Mouse (Mus musculus): ENCODE measurements around the gene Ap5z1. TPM values are rescaled to one million over a fixed set of nuclear protein-coding genes. Genes with fewer than 3 reads are reported as not detected.

Ap5z1 gene
- polyA plus RNA-seq, 1 experiment from 2014 or later, result 12.3 TPM

DNA sequence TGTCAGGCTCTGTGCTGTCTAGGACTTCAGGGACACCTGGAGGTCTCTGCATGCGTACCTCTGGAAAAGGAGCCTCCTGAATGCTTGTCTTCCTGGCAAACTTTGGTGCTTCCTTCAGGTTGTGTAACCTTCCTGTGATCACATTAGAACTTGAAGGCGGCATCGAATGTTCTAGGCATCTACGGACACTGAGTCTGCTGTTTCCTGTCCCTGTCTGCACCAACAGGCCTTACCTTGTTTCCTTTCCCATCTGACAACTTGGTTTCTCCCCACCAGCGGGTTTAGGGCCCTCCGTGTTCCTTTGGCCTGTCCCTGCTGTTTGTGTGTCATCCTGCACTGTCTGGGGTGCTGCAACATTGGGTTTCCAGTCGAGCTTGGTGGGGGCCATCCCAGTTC is 21.7 kb upstream of the Ap5z1 start:
- Histone ChIP-seq H3K27me3 (ENCODE audit: low read depth, poor library complexity, severe bottlenecking) (no peaks in the 10 kb centered on the region), H3K36me3 (peaks cover 20% of the 10 kb centered on the region), H3K4me3 (no peak overlapping the region), H3K4me1 (peaks cover 87% of the 10 kb centered on the region), H3K27ac (replicated peaks) (peak overlapping the region; percentile 86), H3K9me3 (replicated peaks) (no peaks in the 10 kb centered on the region)
- no peak for DNase-seq (ENCODE audit: low spot score)
- 88% methylated on average over 7 of the region's 7 CpGs for WGBS

DNA sequence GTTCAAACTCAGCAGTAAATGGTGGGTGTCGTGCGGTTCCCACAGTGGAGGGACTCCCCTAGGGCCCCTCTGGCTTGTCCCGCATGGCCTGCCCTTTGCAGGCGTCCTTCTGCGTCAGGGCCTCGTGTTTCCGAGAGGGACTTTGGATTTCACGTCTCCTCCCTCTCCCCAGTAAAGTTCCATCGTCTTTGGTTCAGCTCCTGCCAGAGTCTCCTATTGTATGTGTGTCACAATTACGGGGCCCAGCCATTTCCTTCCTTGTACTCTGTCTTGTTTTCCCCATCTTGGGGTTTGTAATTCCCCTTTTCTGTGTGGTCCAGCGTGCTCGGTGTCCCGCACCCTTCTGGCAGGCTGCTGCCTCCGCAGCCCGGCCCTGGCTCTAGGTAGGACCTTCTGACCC is 20.2 kb upstream of the Ap5z1 start:
- Histone ChIP-seq H3K27me3 (ENCODE audit: low read depth, poor library complexity, severe bottlenecking) (no peaks in the 10 kb centered on the region), H3K4me3 (no peak overlapping the region), H3K36me3 (peaks cover 5% of the 10 kb centered on the region), H3K27ac (replicated peaks) (peak overlapping the region; percentile 46; the same call in 1 of the 2 replicates), H3K4me1 (peaks cover 94% of the 10 kb centered on the region), H3K9me3 (replicated peaks) (no peaks in the 10 kb centered on the region)
- WGBS, result 71% methylated on average over 15 of the region's 15 CpGs
- DNase-seq (ENCODE audit: low spot score), result no peak

DNA sequence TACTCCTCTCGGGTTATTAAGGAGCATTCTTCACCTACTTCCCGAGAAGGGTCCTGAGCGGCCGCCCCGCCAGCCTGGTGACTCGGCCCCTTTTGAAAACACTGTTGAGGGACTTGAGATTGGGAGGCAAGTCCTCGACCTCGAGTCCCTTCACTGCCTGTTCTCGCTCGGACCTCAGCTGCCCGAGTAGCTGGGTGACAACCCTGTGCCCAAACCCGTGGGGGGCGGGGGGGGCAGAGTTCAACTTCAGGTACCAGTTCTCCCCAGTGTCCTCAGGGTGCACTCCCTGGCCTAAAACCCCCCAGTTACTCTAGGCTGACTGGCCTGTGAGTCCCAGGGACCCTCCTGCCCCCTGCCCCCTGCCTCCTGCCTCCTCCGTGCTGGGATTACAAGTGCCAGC is 19.8 kb upstream of the Ap5z1 start:
- no peak overlapping the region for H3K4me3 ChIP-seq
- peaks cover 5% of the 10 kb centered on the region for H3K36me3 ChIP-seq
- DNase-seq (ENCODE audit: low spot score), result no peak
- H3K4me1 ChIP-seq, result peaks cover 92% of the 10 kb centered on the region
- no peaks in the 10 kb centered on the region for H3K9me3 ChIP-seq (replicated peaks)
- WGBS, result 75% methylated on average over 14 of the region's 14 CpGs
- H3K27me3 ChIP-seq (ENCODE audit: low read depth, poor library complexity, severe bottlenecking), result no peaks in the 10 kb centered on the region
- peak overlapping the region; percentile 46; the same call in 1 of the 2 replicates for H3K27ac ChIP-seq (replicated peaks)

DNA sequence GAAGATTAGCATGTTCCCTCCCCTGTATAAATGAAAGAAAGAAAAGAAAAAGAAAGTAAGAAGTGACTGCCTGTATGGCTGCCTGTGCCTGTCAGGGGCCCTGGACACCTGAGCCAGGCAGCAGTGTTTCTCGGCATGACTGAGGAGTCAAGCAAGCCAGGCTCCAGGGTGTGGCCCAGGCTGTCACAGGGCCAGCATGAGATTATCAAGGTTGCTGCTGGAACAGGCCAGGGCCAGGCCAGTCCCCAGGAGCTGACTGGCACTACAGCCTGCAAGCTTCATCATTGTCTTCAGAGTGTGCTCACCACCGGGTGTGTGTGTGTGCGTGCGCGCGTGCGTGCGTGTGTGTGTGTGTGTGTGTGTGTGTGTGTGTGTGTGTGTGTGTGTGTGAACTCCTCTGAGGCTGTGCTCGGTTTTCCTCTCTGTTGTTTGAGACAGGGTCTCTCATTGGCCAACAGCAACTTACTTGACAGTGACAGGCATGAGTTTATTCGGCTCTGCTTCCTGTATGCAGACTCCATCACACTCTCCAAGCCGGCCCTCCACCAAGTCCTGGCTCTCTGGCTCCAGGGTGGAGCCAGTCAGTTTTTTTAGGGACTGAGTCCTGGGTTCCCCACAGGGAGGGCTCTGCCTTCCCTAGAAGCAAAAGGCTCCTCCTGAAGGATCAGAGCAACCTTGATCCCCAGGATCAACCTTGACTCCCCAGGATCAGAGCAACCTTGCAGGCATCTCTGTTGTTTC is 18.8 kb upstream of the Ap5z1 start:
- Histone ChIP-seq H3K4me3 (no peak overlapping the region), H3K9me3 (replicated peaks) (no peaks in the 10 kb centered on the region), H3K4me1 (peaks cover 83% of the 10 kb centered on the region), H3K36me3 (peaks cover 15% of the 10 kb centered on the region), H3K27me3 (ENCODE audit: low read depth, poor library complexity, severe bottlenecking) (no peaks in the 10 kb centered on the region), H3K27ac (replicated peaks) (peak overlapping the region; percentile 70)
- DNase-seq (ENCODE audit: low spot score), result no peak
- WGBS, result 70% methylated on average over 11 of the region's 11 CpGs

DNA sequence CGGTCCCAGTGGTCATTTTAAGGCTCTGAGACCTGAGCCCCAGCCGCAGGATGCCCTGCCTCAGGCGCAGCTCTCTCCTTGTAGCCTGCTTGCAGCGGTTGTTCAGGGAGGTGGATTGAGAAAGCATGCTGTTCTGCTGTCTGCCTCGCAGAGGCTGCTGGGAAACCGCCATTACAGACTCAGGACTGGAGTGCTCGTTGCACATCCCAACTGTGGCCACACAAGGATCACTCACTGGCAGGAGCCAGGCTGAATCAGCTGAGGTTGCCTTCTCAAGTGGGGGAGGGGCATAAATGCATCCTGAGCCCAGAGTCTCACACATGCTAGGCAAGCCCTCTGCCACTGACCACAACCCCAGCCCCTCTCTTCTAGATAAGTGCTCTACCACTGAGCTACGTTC is 18.0 kb upstream of the Ap5z1 start:
- Histone ChIP-seq H3K27me3 (ENCODE audit: low read depth, poor library complexity, severe bottlenecking) (no peaks in the 10 kb centered on the region), H3K9me3 (replicated peaks) (no peaks in the 10 kb centered on the region), H3K4me3 (no peak overlapping the region), H3K36me3 (peaks cover 22% of the 10 kb centered on the region), H3K4me1 (peaks cover 75% of the 10 kb centered on the region), H3K27ac (replicated peaks) (peak overlapping the region; percentile 70)
- DNase-seq (ENCODE audit: low spot score), result no peak
- 44% methylated on average over 8 of the region's 8 CpGs for WGBS

DNA sequence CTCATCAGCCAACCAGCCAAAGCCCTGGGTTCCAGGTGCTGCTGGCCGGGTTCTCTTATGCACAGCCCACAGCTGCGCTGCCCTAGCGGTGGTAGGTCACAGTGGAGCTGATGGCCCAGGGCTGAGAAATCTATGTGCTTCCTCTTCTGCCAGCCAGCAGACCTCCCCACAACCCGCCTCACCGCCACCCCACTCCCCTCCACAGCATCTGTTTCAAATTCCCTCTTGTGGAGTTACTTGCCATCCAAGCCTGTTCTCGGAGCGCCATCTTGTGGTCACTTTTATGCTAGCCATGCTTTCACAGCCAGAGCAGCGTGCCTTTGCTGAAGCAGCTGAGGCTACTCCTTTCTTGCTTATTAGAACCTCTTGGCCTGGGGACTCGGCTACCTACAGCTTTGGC is 15.7 kb upstream of the Ap5z1 start:
- DNase-seq (ENCODE audit: low spot score), result peak; percentile 91
- H3K4me1 ChIP-seq, result peaks cover 68% of the 10 kb centered on the region
- WGBS, result 14% methylated on average over 9 of the region's 9 CpGs
- peak overlapping the region; percentile 71 for H3K27ac ChIP-seq (replicated peaks)
- no peaks in the 10 kb centered on the region for H3K9me3 ChIP-seq (replicated peaks)
- peaks cover 43% of the 10 kb centered on the region for H3K36me3 ChIP-seq
- H3K4me3 ChIP-seq, result 0 out of 2 replicates have a peak overlapping the region, but pooled peaks have one; percentile 1
- no peaks in the 10 kb centered on the region for H3K27me3 ChIP-seq (ENCODE audit: low read depth, poor library complexity, severe bottlenecking)

DNA sequence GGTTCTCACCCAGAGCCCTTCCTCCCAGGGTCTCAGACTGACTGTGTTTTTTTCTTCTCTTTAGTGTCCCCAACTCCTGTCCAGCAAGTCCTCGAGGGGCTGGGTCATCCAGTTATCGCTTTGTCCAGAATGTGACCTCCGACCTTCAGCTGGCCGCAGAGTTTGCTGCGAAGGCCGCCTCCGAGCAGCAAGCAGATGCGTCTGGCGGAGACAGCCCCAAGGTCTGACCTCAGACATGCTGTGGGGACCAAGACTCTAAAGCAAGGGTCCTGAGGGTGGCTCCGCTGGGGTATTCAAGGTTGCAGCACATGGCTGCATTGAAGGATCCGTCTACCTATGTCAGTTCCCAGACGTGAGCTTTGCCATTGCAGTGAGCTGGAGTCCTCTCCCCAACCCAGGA is 15.1 kb upstream of the Ap5z1 start:
- WGBS, result 67% methylated on average over 12 of the region's 12 CpGs
- 0 out of 2 replicates have a peak overlapping the region, but pooled peaks have one; percentile 71 for H3K27ac ChIP-seq (replicated peaks)
- DNase-seq (ENCODE audit: low spot score), result no peak
- H3K4me1 ChIP-seq, result peaks cover 63% of the 10 kb centered on the region
- H3K36me3 ChIP-seq, result peaks cover 49% of the 10 kb centered on the region
- no peak overlapping the region for H3K4me3 ChIP-seq
- no peaks in the 10 kb centered on the region for H3K27me3 ChIP-seq (ENCODE audit: low read depth, poor library complexity, severe bottlenecking)
- no peaks in the 10 kb centered on the region for H3K9me3 ChIP-seq (replicated peaks)

DNA sequence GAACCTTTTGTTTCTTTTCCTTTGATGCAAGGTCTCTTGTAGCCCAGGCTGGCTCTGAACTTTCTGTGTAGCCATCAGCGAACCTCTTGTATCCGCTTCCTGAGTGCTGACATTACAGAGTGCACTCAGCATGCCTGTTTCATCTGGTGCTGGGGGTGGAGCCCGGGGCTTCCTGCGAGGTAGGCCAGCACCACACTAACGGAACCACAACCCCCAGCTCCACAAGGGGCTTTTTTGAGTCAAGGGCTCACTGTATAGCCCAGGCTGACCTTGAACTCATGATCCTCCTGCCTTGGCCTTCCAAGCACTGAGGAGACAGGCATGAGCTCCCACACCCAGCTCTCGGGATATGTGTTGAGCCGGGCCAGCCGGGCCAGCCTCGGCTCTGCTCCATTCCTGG is 12.9 kb upstream of the Ap5z1 start:
- H3K27me3 ChIP-seq (ENCODE audit: low read depth, poor library complexity, severe bottlenecking), result no peaks in the 10 kb centered on the region
- peaks cover 41% of the 10 kb centered on the region for H3K4me1 ChIP-seq
- H3K9me3 ChIP-seq (replicated peaks), result no peaks in the 10 kb centered on the region
- H3K36me3 ChIP-seq, result peaks cover 71% of the 10 kb centered on the region
- H3K4me3 ChIP-seq, result no peak overlapping the region
- DNase-seq (ENCODE audit: low spot score), result no peak
- H3K27ac ChIP-seq (replicated peaks), result 0 out of 2 replicates have a peak overlapping the region, but pooled peaks have one; percentile 19
- WGBS, result 92% methylated on average over 9 of the region's 9 CpGs

DNA sequence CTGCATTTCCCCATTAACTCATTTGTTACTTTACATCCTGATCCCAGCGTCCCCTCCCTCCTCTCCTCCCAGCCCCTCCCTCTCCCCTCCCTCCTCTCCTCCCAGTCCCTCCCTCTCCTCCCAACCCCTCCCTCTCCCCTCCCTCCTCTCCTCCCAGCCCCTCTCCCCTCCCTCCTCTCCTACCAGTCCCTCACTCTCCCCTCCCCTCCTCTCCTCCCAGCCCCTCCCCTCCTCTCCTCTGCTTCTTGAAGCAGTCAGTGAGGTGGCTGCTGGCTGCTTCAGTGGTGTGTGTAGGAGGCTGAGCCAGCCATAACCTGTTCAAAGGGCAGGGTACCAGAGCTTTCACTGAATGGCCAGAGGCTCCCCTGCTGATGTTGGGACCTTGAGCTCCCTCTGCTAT is 12.0 kb upstream of the Ap5z1 start:
- Histone ChIP-seq H3K4me3 (no peak overlapping the region), H3K36me3 (peaks cover 80% of the 10 kb centered on the region), H3K27me3 (ENCODE audit: low read depth, poor library complexity, severe bottlenecking) (no peaks in the 10 kb centered on the region), H3K9me3 (replicated peaks) (no peaks in the 10 kb centered on the region), H3K4me1 (peaks cover 34% of the 10 kb centered on the region), H3K27ac (replicated peaks) (peak overlapping the region; percentile 19; the same call in 1 of the 2 replicates)
- DNase-seq (ENCODE audit: low spot score), result peak; percentile 73
- 0% methylated on average over 1 of the region's 1 CpGs for WGBS

DNA sequence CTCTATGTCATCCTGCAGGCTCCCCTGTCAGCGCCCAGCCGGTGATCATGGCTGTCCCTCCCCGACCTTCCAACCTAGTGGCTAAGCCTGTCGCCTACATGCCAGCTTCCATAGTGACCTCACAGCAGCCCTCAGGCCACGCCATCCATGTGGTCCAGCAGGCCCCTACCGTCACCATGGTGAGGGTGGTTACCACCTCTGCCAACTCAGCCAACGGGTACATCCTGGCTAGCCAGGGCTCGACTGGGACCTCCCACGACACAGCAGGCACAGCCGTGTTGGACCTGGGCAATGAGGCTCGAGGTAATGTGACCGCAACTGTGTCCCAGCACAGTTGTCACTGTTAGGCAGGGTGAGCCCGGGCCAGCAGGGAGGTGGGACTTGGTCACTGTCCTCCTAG is 10.0 kb upstream of the Ap5z1 start:
- peaks cover 15% of the 10 kb centered on the region for H3K4me1 ChIP-seq
- H3K9me3 ChIP-seq (replicated peaks), result no peaks in the 10 kb centered on the region
- H3K36me3 ChIP-seq, result peaks cover 97% of the 10 kb centered on the region
- no peak for DNase-seq (ENCODE audit: low spot score)
- no peaks in the 10 kb centered on the region for H3K27me3 ChIP-seq (ENCODE audit: low read depth, poor library complexity, severe bottlenecking)
- H3K4me3 ChIP-seq, result no peak overlapping the region
- 96% methylated on average over 13 of the region's 13 CpGs for WGBS
- H3K27ac ChIP-seq (replicated peaks), result no peak overlapping the region

DNA sequence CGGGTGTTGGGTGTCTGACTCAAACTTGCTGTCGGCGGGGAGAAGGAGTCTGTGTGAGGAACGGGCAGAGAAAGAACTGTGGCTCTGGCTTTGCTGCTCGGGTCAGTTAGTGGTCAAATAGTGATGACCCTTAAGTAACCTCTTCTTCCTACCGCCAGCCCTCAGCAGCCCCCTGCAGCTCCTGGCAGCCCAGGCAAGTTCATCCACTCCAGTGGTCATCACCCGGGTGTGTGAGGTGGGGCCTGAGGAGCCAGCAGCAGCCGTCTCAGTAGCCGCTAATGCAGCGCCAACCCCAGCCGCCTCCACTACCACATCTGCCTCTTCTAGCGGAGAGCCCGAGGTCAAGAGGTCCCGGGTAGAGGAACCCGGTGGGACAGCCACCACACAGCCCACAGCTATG is 7.4 kb upstream of the Ap5z1 start:
- Histone ChIP-seq H3K4me1 (peaks cover 7% of the 10 kb centered on the region), H3K27me3 (ENCODE audit: low read depth, poor library complexity, severe bottlenecking) (no peaks in the 10 kb centered on the region), H3K9me3 (replicated peaks) (no peaks in the 10 kb centered on the region), H3K36me3 (peaks cover 92% of the 10 kb centered on the region), H3K4me3 (no peak overlapping the region), H3K27ac (replicated peaks) (no peak overlapping the region)
- no peak for DNase-seq (ENCODE audit: low spot score)
- 82% methylated on average over 15 of the region's 15 CpGs for WGBS

DNA sequence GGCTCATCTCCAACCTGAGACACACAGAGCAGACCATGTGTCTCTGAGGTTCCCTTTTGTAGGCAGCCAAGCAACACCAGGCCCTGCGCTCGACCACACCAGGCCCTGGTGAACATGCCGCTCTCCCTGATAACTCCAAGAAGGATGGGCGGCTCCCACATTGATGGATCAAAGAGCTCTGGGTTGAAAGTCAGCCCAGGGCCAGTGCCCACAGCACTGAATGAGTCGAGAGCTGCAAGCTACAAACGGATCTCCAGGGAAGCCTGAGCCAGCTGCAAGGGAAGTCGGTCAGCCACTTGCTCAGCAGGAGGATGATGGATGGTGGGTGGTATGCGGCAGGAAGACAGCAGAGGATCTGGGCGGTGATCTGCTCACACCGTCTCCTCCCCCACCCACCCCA is 6.4 kb upstream of the Ap5z1 start:
- H3K36me3 ChIP-seq, result peaks cover 92% of the 10 kb centered on the region
- no peak for DNase-seq (ENCODE audit: low spot score)
- no peaks in the 10 kb centered on the region for H3K9me3 ChIP-seq (replicated peaks)
- H3K27ac ChIP-seq (replicated peaks), result no peak overlapping the region
- no peaks in the 10 kb centered on the region for H3K27me3 ChIP-seq (ENCODE audit: low read depth, poor library complexity, severe bottlenecking)
- no peak overlapping the region for H3K4me3 ChIP-seq
- H3K4me1 ChIP-seq, result no peaks in the 10 kb centered on the region
- WGBS, result 85% methylated on average over 10 of the region's 10 CpGs

DNA sequence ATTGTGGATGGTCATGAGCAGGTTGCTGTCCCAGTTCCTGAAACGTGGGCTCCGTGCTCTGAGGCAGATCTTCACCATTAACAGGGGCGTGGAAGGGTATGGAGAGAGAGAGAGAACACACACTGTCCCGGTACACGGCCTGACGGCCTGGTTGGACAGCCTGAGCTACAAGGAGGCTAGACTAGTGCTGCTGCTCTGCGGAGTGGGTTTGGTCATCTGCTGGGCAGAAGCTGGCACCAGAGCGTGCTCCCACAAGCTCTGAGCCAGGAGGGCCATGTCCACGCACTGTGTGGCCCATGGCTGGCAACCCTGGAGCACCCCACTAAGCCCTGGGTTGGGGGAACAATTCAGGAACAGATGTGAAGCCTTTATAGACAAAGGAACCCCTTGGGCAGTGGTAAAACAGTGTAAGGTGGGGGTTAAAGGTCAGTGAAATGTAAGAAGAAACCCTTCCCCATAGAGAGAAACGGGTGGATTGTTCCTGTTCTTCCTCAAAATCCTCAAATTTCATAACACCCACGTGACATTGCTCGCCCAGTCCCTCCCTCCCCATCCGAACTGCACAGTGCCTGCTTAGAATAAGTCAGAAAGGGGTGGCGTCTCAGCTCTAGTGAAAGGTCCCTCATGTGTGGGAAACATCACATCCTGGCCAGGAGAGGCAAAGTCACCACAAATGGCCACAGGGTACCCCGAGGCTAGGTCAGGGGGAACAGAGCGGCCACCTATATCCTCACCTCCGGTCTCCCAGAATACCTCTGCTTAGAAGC is 4.8 kb upstream of the Ap5z1 start:
- Histone ChIP-seq H3K9me3 (replicated peaks) (no peaks in the 10 kb centered on the region), H3K27ac (replicated peaks) (no peak overlapping the region), H3K27me3 (ENCODE audit: low read depth, poor library complexity, severe bottlenecking) (no peaks in the 10 kb centered on the region), H3K4me1 (peaks cover 7% of the 10 kb centered on the region), H3K4me3 (no peak overlapping the region), H3K36me3 (peaks cover 80% of the 10 kb centered on the region)
- no peak for DNase-seq (ENCODE audit: low spot score)
- 93% methylated on average over 17 of the region's 17 CpGs for WGBS
